Mouse (Mus musculus) E14TG2a.4 (cell line): ENCODE data around the gene Ppard.

ENCODE experiments used
- H3K27me3 ChIP-seq: 2 replicates; pipeline ENCODE4 v1.6.1; 2014; ENCODE audit warnings: low read length, control low read depth; ENCODE audit not compliant: insufficient read depth
- H3K36me3 ChIP-seq: 2 replicates; pipeline ENCODE4 v1.6.1; 2014; ENCODE audit warnings: low read length, control low read depth; ENCODE audit not compliant: insufficient read depth
- H3K4me1 ChIP-seq: replicated peaks from 2 replicates; pipeline ENCODE4 v1.6.1; 2014; ENCODE audit warnings: low read depth, low read length, control low read depth
- H3K4me3 ChIP-seq: replicated peaks from 2 replicates; pipeline ENCODE4 v1.5.1; 2014; ENCODE audit warnings: mild to moderate bottlenecking, low read length
- H3K9me3 ChIP-seq: 2 replicates; pipeline ENCODE4 v1.6.1; 2014; ENCODE audit warnings: low read length, control low read depth
- CTCF ChIP-seq: conservative IDR thresholded peaks from 2 replicates; pipeline ENCODE4 v1.5.1; 2014; ENCODE audit warnings: low read length
- NANOG ChIP-seq: IDR thresholded peaks from 2 replicates; pipeline ENCODE4 v1.6.1; 2014; ENCODE audit warnings: borderline replicate concordance, low read length, mixed read lengths
- POU5F1 ChIP-seq: IDR thresholded peaks from 2 replicates; pipeline ENCODE4 v1.6.1; 2014; ENCODE audit warnings: low read length, borderline replicate concordance

Ppard gene

DNA sequence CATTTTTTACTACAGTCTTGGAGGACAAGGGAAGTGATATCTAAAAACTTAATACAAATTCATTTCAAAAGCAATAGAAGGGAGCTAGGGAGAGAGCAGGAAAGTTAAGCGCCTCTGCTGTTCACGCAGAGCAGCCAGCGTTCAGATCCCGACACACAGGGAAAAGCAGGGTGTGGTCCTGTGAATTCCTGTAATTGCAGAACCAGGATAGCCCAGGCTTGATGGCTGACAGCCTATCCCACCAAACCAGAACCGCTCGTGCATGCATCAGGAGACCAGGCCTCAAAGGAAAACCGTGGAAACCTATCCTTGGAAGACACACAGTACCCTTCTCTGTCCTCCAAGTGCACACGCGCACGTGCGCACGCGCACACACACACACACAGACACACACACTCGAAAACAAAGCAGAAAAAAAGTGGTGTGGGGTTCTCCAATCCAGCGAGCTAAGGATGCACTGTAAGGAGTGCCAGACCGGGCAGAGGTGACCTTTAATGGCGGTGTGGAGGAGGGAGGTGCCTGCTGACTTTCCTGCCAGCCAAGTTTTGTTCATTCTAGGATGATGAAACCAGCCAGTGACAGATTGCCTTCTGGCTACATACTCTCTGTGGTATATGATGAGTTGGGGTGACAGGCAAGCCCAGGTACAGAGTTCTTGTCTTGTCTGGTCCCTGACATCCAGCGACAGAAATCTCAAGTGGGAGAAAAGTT is 1.3 kb upstream of the Ppard start:
- no peaks in the 10 kb centered on the region for H3K27me3 ChIP-seq
- H3K9me3 ChIP-seq, result no peaks in the 10 kb centered on the region
- H3K4me1 ChIP-seq, result peaks cover 86% of the 10 kb centered on the region
- TF ChIP-seq POU5F1 (no peak), CTCF (no peak), NANOG (no peak)
- peak overlapping the region; percentile 41; the same call in 1 of the 2 replicates for H3K4me3 ChIP-seq
- H3K36me3 ChIP-seq, result peaks cover 45% of the 10 kb centered on the region

DNA sequence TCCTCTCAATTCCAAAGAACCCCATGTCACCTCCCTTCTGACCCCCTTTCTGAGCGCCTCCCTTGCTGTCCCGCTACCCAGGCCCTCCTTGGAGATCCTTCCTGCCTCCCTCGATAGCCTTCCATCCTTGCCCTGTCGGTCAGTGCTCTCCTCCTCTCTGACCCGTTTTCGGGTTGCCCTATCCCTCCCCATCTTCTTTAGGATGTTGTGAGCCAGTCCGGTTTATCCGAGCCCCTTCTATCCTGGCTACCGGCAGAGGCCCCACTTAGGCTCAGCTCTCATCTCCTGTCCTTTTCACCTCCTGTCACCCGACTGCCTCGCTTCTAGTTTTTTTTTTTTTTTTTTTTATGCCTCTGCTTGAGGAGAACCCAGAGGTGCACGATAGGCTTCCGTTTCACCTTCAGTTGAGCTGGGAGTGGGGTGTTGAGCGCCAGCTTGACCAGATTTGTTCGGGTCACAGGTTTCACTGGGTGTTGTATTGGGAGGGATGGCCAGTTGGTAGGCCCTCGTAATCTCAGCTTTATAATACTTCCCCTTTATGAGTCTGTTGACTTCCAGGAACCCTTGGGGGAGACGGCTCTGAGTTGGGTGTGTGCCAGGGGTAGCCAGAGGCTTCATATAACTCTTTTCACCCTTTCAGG is 711 bp downstream of the Ppard start:
- Histone ChIP-seq H3K27me3 (no peaks in the 10 kb centered on the region), H3K36me3 (peaks cover 45% of the 10 kb centered on the region), H3K9me3 (no peaks in the 10 kb centered on the region), H3K4me3 (peak overlapping the region; percentile 88), H3K4me1 (peaks cover 89% of the 10 kb centered on the region)
- TF ChIP-seq CTCF, result no peak
- no peak for TF ChIP-seq NANOG
- no peak for TF ChIP-seq POU5F1

DNA sequence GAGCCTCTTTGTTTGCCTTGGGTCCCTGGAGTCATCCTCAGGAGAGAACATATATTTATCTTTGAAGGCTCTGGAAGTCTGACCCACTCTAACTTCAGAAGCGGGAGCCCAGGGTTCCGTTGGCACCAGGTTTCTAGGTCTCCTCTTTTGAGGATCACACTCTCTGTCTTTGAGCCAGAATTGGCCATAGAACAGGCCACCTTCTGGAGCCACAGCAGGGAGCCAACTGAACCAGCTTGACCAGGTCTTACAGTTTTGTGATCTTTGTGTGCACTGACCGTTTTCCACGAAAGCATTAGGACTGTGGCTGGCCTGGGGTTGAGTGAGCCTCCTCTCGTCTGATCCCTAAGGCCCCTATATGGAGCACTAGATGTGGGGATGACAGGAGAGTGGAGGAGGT is 2.1 kb downstream of the Ppard start:
- no peaks in the 10 kb centered on the region for H3K9me3 ChIP-seq
- H3K27me3 ChIP-seq, result no peaks in the 10 kb centered on the region
- H3K4me3 ChIP-seq, result 0 out of 2 replicates have a peak overlapping the region, but pooled peaks have one; percentile 13
- peaks cover 89% of the 10 kb centered on the region for H3K4me1 ChIP-seq
- H3K36me3 ChIP-seq, result peaks cover 45% of the 10 kb centered on the region
- TF ChIP-seq POU5F1 (no peak), CTCF (no peak), NANOG (no peak)

DNA sequence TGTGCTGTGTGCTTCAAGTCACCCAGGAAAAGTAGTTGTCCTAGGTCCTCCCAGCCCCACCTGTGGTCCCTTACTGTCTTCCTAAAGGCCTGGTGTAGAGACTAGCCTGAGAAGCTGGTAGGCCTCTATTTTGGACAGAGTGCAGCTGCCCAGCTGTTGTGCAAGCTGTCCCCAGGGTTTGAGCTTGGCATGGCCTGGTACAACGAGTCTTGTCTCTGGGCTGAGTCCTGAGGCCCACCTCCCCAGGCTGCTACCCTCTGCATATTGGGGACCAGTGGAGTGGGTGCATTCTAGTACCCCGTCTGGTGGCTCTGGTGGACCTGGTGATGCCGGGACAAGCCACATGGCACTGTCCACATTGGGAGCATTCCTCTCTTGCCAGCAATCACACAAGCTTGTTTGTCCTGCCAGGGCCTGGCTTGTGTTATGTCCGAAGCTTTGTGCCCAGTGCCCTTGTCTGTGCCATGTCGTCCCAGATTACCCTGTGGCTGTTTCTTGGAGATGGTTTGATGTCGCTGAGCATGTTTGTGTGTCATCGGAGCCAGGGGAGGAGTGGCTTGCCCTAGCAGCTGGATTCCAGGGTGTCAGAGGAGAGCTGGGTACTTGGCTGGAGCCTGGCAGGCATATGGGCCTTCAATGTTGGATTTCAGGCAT is 3.6 kb downstream of the Ppard start:
- peak overlapping the region; percentile 54 for H3K4me3 ChIP-seq
- no peaks in the 10 kb centered on the region for H3K27me3 ChIP-seq
- no peaks in the 10 kb centered on the region for H3K9me3 ChIP-seq
- H3K36me3 ChIP-seq, result peaks cover 56% of the 10 kb centered on the region
- H3K4me1 ChIP-seq, result peaks cover 84% of the 10 kb centered on the region
- no peak for TF ChIP-seq NANOG

DNA sequence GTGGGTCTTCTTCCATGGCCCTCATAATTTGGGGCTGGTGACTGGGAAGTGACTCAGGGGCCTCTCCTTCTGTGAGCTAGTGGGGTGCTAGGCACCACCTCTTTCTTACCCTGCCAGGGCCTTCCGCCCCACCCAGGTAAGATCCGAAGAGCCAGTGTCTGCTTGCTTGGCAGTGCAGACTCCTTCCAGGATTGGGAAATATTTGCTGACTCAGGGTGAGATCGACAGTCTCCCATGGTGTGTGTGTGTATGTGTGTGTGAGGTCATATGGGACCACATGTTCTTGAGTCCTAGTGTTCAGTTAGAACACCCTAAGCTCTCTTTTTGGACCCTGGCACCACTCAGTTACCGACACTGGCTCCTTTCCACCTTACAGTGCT is 4.1 kb downstream of the Ppard start:
- Histone ChIP-seq H3K36me3 (peaks cover 61% of the 10 kb centered on the region), H3K4me3 (peak overlapping the region; percentile 54), H3K9me3 (no peaks in the 10 kb centered on the region), H3K4me1 (peaks cover 78% of the 10 kb centered on the region), H3K27me3 (no peaks in the 10 kb centered on the region)
- TF ChIP-seq POU5F1 (no peak), CTCF (no peak), NANOG (no peak)

DNA sequence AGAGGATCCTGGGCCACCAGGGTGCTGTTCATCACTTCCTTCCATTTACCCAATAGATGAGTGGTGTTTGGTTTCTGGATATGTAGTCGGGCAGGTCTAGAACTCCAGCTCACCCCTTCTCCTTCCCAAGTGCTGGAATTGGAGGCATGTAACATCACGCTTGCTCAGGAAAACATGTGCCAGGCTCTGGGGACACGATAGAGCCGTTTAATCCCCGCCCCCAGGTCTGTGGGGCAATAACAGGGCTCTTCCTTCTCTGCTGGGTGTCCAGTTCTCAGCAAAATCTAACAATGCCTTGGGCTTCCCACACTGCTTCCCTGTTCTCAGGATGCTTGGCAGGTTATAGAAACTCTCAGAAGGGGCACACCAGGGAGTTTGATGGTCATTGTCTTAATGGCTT is 4.9 kb downstream of the Ppard start:
- TF ChIP-seq NANOG (no peak), CTCF (no peak), POU5F1 (no peak)
- H3K4me3 ChIP-seq, result peak overlapping the region; percentile 54; the same call in 1 of the 2 replicates
- peaks cover 72% of the 10 kb centered on the region for H3K4me1 ChIP-seq
- H3K9me3 ChIP-seq, result no peaks in the 10 kb centered on the region
- H3K27me3 ChIP-seq, result no peaks in the 10 kb centered on the region
- H3K36me3 ChIP-seq, result peaks cover 69% of the 10 kb centered on the region

DNA sequence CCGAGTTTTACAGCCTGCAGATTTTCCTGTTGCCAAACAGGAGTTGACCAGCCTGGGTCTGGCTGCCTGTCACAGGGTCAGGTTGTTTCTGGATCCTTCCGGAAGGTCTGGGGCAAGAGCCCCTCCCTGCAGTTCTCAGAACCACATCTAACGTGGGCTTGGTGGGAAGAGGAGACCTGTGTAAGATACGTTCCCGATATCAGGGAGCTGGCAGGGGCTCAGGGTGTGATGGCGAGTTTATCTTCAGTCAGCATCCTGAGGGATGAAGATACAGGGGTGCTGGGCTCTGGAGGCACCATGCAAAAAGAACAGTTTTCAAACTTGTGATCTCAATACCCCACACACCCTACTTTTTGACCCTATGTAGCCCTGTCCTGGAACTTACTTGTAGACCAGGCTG is 5.4 kb downstream of the Ppard start:
- Histone ChIP-seq H3K4me1 (peaks cover 72% of the 10 kb centered on the region), H3K36me3 (peaks cover 73% of the 10 kb centered on the region), H3K27me3 (no peaks in the 10 kb centered on the region), H3K4me3 (no peak overlapping the region), H3K9me3 (no peaks in the 10 kb centered on the region)
- no peak for TF ChIP-seq POU5F1
- TF ChIP-seq CTCF, result no peak
- no peak for TF ChIP-seq NANOG

DNA sequence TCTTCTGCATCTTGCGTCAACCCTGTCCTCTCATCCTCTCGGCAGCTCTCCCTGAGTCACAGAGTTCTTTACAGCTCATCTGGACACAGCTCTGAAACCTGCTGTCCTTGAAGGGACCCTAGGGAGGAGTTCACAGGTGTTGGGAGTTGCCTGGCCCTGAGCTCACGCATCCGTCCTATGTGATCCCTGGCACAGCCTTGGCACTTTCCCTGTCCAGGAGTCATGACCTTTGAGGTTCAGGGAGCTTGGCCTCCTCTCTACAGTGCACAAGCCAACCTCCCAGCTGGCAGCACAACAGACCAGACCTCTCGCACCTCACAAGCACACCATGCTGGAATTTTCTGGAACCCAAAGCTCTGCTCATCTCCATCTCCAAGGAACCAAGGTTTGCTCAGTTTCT is 8.3 kb downstream of the Ppard start:
- H3K4me3 ChIP-seq, result no peak overlapping the region
- TF ChIP-seq POU5F1 (no peak), NANOG (no peak), CTCF (no peak)
- peaks cover 67% of the 10 kb centered on the region for H3K36me3 ChIP-seq
- H3K27me3 ChIP-seq, result no peaks in the 10 kb centered on the region
- peaks cover 71% of the 10 kb centered on the region for H3K4me1 ChIP-seq
- H3K9me3 ChIP-seq, result no peaks in the 10 kb centered on the region

DNA sequence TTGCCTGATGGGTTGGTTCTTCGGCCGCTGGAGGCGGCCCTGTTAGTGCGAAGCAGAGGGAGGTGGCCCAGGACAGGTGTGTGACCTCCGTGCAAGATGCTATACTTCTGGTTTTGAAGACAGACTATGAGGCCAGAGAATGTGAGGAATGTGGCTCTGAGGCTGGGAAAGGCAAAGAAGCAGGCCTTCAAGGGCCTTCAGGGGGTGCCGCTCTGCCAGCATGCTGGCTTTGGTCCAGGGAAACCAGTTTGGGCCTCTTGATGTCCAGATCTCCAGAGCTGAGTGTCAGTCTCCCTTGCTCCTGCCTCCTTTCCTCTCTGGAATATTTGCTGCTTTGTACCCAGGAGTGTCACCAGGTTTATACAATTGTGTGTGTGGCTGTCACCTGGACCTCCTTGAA is 9.8 kb downstream of the Ppard start:
- Histone ChIP-seq H3K4me3 (no peak overlapping the region), H3K4me1 (peaks cover 60% of the 10 kb centered on the region), H3K27me3 (no peaks in the 10 kb centered on the region), H3K9me3 (no peaks in the 10 kb centered on the region), H3K36me3 (peaks cover 67% of the 10 kb centered on the region)
- no peak for TF ChIP-seq POU5F1
- TF ChIP-seq CTCF, result no peak
- TF ChIP-seq NANOG, result no peak
